Mouse (Mus musculus): ENCODE measurements around the gene F2r. TPM values are rescaled to one million over a fixed set of nuclear protein-coding genes. Genes with fewer than 3 reads are reported as not detected.

F2r gene
- total RNA-seq, 2 experiments from 2014 or later: 3.7 to 12.4 TPM

DNA sequence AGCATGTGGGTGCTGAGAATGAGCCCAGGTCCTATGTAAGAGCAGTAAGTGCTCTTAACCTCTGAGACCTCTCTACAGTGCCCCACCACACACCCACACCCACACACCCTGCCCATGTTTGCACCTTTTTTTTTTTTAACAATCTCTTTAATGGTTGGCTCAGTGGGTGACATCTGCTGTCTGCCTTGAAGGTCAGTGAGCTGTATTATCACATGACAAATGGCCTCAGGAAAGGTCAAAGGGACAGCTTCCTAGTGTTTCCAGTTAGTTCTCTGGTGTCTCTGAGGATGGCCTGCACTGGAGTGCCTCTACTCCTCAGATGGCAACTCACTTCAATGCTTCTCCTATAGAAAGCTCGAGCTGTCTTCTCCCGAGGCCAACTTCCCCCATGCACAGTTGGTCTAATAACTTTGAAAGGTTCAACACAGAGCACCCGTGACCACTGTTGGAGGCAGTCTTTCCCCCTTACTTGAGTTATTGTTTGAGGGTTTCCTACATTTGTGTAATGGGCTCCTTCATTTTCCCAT lies 18.4 kb downstream of the F2r start:
- no peak for TF ChIP-seq CTCF (IDR thresholded peaks at IDR 0.05)
- Histone ChIP-seq H3K4me3 (no peak overlapping the region), H3K27ac (no peak overlapping the region)
- no peak for DNase-seq
- intact Hi-C loops (cut with DNase I): no loop called here

DNA sequence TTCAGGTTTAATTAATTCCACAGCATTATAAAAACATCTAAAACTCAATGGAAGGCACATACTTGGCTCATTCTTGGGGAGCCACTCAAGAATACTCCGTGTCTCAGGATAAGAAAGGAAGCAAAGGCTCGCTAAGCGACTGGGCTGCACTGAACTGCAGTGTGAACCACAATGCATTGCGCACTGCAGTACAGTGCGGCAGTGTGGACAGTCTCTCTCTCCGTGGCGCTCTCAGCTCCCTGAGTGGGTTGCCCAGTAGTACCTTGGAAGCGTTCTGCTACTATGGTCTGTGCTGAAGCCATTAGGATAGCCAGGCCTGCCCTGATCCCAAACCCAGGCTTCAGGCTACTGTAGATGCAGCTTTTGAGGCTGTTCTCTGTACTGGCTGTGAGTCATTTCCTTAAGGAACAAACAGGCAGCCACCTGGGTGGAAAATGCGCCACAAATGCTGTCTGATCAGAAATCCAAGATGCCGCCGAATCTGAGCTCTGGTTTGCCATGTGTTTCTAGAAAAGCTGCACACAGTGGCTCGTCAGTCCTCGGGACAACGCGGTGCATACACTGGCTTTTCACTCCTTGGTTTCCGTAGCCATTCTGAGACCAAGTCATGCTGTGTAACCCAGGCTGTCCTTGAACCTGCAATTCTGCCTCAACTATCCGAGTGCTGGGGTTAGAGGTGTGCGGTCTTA lies 19.9 kb downstream of the F2r start:
- intact Hi-C loops (cut with DNase I): no loop called here
- H3K27ac ChIP-seq: no peak overlapping the region
- no peak for TF ChIP-seq CTCF (IDR thresholded peaks at IDR 0.05)
- H3K4me3 ChIP-seq: no peak overlapping the region
- DNase-seq: no peak

DNA sequence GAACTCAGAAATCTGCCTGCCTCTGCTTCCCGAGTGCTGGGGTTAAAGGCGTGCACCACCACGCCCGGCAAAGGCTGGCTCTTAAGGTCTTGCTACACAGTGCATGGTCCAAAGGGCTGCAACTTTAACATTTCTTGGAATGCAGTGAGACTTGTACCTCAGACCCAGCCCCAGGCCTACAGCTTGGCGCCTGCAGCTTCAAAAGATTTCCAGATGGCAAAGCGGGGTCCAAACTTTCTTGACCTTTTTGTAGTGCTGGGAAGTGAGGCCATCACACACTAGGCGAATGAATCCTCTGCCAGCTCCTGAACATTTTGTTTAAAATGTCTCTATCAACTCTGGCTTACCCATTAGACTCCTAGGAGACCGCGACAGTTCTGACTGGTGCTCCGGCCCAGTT lies 20.7 kb downstream of the F2r start:
- H3K4me3 ChIP-seq: no peak overlapping the region
- TF ChIP-seq CTCF (IDR thresholded peaks at IDR 0.05): no peak
- DNase-seq: no peak
- no peak overlapping the region for H3K27ac ChIP-seq
- intact Hi-C loops (cut with DNase I): no loop called here

DNA sequence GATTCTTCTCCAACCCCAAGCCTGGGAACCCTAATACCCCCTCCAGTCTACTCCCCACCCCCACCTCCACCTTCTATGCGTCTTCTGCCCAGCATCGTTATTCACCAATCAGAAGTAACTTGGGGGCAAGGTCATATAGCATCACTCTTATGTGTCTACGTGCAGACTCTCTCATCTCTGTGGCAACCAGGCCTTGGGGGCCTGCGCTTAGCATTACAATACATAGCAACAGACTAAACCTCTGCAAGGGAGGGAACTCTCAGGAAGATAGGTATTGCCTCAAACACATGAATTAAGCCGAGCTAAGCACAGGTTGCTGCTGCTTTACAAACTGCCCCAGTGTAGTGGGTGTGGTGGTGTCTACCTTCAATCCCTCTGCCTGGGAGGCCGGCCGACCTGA lies 21.6 kb downstream of the F2r start:
- no peak overlapping the region for H3K4me3 ChIP-seq
- intact Hi-C loops (cut with DNase I): no loop called here

DNA sequence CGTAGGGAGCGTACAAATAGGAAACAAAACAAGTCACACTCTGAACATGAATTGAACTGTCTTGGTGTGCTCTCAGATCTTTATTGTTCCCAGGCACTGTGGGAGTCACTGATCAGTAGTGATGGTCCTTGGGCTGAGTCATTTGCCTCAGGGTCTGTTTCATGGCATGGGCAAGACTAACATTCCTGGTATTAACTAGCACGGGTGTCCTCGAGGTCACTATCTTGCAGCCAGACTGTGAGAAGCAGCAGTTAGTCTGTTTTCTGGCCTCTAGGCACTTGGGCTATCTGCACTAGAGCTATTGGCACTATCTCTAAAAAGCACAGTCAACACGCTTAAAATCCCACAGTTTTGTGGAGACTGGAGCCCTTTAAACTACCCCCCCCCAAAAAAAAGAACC lies 22.4 kb downstream of the F2r start:
- DNase-seq: no peak
- intact Hi-C loops (cut with DNase I): no loop called here
- no peak for TF ChIP-seq CTCF (IDR thresholded peaks at IDR 0.05)
- no peak overlapping the region for H3K4me3 ChIP-seq
- H3K27ac ChIP-seq: no peak overlapping the region

More for the DNA sequence above, 21.6 kb downstream of the F2r start:
- H3K27ac ChIP-seq: no peak overlapping the region
- no peak for TF ChIP-seq CTCF (IDR thresholded peaks at IDR 0.05)
- no peak for DNase-seq

DNA sequence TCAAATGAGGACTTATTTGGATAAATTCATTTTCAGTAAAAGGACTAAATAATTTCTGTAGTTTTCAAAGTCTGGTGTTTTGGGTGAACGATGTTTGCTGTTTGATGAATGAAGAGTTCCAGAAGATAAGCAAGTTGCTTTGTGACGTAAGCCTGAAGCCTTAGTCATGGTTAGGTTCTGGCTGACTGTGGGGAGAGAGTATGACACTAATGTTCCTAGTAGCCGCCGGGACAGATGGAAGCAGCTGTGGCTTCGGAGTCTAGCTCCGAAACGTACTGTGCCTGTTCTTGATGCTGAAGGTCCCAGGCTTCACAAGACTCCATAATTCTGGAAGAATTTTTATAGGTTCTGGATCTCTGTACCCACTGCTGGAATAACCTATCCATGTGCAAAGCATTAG lies 22.9 kb downstream of the F2r start:
- intact Hi-C loops (cut with DNase I): no loop called here
- no peak overlapping the region for H3K4me3 ChIP-seq
- DNase-seq: no peak
- no peak for TF ChIP-seq CTCF (IDR thresholded peaks at IDR 0.05)
- H3K27ac ChIP-seq: no peak overlapping the region

DNA sequence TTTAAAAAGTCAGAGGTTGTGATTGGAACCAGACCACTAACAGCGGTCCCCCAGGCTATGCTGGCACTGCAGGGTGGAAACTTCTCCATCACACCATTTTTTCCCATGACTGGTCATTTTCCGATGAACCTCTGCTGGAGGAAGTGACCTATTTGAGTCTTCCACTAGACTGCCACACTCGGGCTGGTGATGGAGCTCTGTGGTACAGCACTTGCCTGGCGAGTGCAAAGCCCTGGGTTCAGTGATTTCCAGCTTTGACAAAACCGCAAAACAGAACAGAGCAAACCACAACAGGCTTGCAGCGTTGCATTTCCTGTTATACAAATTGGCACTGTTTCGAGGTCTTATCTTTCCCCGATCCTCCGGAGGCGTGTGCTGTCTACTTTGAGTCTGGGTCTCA lies 25.4 kb downstream of the F2r start:
- intact Hi-C loops (cut with DNase I): no loop called here
- no peak for DNase-seq

DNA sequence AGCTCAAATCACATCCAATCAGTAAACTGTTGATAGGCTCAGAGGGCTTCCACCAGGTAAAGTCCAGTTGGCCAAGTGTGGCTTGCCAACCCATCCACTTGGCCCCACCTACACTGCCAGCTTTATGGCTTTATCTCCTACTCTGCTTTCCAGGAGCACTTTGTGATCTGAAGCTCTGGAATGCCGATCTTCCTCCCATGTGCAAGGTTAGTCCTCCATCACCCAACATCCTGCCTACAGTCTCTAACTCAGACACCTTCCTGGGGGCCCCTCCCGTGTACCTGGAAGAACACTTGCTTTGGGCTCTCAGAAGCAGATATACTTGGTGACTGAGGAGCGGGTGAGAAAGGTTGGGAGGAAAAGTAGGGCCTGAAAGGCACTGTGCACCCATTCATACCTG lies 26.7 kb downstream of the F2r start:
- TF ChIP-seq CTCF (IDR thresholded peaks at IDR 0.05): no peak

More for the DNA sequence above, 25.4 kb downstream of the F2r start:
- Histone ChIP-seq H3K4me3 (no peak overlapping the region), H3K27ac (no peak overlapping the region)
- no peak for TF ChIP-seq CTCF (IDR thresholded peaks at IDR 0.05)

DNA sequence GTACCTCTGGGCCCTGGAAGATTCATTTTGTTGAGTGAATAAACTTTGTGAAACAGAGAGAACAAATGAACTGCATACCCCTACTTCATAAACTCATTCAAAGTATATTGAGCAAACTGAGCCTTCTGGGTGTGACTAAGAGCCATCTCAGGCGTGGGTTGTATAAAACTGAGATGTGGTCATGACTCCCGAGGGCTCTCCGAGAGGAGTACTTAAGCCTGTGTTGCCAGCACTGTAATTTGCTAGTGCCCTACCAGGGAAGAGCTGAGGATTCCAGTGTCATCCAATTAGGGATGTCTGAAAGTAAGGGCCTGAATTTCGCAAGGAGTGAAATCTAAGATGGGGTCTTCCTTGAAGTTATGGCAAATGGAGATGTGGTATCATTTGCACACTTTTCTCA lies 30.7 kb downstream of the F2r start:
- Histone ChIP-seq H3K27ac (no peak overlapping the region), H3K4me3 (no peak overlapping the region)
- TF ChIP-seq CTCF (IDR thresholded peaks at IDR 0.05): no peak
- DNase-seq: no peak
- intact Hi-C loops (cut with DNase I): no loop called here

More for the DNA sequence above, 26.7 kb downstream of the F2r start:
- intact Hi-C loops (cut with DNase I): no loop called here
- no peak overlapping the region for H3K27ac ChIP-seq
- H3K4me3 ChIP-seq: no peak overlapping the region
- DNase-seq: no peak

DNA sequence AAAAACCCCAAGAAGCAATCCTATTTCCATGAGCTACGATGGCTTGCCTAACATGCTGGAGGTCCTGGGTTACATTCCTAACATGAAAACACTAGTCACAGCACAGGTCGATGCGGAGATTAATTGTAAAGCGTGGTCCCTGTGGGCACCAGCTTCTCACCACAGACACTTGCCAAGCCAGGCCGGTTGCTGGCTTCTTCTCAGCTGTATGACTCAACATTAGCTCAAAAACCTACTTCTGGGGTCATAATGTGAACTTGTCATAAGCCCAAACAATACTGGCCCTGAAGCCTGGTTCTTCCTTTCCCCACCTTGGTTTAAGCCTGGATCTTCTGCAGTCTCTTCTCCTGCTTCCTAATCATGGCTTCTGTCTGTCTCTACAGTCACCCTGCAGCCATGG lies 33.4 kb downstream of the F2r start:
- Histone ChIP-seq H3K4me3 (no peak overlapping the region), H3K27ac (no peak overlapping the region)
- TF ChIP-seq CTCF (IDR thresholded peaks at IDR 0.05): no peak
- no peak for DNase-seq
- intact Hi-C loops (cut with DNase I): no loop called here

DNA sequence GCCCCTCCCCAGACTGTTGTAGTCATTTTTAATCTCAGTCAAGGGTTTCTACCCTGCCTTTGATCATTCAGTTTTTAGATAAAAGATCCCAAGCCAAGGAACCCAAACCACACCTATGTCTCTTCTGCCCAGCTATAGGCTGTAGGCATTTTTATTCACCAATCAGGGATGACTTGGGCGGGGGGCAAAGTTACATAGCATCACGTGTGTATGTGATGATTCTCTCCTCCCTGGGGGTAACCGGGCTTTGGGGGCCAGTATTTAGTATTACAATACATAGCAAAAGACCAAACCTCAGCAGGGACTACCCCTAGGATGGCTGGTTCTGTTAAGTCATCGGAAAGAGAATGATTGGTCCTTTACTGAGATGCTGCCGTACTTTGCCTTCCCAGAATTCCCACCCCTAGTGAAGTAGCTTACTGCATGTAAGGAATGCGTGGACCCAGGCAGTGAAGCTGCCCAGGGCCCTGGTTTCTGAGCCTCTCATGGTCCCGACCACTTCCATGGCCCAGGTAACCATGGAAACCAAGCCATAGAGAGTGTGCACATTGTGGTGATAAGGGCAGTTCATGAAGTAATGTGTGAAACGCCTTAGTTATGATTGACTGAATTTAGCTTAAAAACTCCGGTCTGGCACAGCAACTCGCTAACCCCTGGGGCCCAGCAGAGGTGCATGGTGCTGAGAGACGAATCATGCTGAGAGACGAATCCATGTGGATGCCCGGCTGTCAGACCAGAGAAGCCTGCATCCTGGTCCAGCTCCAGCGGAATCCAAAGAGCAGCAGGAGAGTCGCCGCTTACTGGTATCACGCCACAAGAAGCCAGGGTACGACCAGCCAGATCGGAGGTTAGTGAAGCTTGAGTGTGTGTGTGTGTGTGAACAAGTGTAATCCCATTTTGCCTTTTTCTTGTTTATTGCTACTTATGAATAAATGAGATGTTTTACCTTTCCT lies 34.8 kb downstream of the F2r start:
- intact Hi-C loops (cut with DNase I): no loop called here
- Histone ChIP-seq H3K27ac (no peak overlapping the region), H3K4me3 (no peak overlapping the region)
- DNase-seq: no peak
- TF ChIP-seq CTCF (IDR thresholded peaks at IDR 0.05): no peak

DNA sequence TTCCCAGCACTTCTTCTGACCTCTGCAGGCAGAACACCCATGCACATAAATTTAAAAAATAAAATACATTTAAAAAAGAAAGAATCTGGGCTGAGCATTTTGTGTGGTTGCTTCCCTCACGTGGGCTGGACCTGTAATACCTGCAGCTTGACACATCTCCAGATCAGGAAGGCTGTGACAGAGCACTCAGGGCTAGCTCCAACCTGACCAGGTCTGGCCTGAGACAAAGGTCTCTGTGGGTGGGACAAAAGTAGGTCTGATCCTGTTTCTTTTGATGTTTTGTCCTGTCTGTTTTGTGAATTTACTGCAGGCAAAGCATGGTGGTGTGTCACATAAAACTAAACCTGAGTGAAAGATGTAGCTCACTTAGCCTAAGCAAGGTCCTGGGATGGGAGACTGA lies 36.4 kb downstream of the F2r start:
- DNase-seq: no peak
- H3K4me3 ChIP-seq: no peak overlapping the region
- intact Hi-C loops (cut with DNase I): no loop called here
- no peak for TF ChIP-seq CTCF (IDR thresholded peaks at IDR 0.05)
- H3K27ac ChIP-seq: no peak overlapping the region

DNA sequence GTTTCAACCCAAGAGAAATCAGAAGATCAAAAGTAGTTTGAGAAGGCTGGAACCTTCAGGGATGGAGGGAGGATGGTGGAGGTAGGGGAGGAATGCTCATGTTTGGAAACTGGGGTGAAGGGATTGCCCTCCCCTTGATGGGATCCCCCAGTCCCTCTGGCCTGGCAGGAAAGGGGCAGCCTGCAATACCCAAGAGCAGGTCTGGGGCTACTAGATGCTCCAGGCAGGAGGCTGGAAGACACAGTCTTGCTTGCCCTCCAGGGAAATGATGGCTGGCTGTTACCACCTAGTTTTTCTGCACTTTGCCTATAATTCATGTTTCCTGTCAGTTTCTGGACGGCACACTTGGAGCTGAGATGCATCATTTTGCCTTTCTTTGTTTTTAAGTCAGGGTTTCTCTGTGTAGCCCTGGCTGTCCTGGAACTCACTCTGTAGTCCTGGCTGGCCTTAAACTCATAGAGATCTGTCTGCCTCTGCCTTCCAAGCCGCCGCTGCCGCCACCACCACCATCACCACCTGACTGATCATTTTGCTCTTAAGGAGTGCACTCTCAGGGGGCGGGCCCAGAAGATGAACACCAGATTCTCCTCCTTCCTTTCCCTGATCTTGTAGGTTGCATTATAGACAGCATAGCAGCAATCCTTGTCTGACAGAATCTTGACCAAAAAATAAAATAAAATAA lies 40.1 kb downstream of the F2r start:
- no peak for TF ChIP-seq CTCF (IDR thresholded peaks at IDR 0.05)
- intact Hi-C loops (cut with DNase I): no loop called here
- H3K27ac ChIP-seq: no peak overlapping the region
- no peak for DNase-seq
- no peak overlapping the region for H3K4me3 ChIP-seq

Data from gastrocnemius, adult 2 months (tissue).